Mouse (Mus musculus): Measurements from ENCODE around the gene B3galt1. TPM values are rescaled to one million over a fixed set of nuclear protein-coding genes. Genes with fewer than 3 reads are reported as not detected.

B3galt1 gene
- polyA plus RNA-seq, 1 experiment = 0.16 TPM

GRCm38 (mm10) chr2:67677697-67678096, 112.0 kb downstream of the B3galt1 start:
- Histone ChIP-seq H3K36me3 (ENCODE audit: control insufficient read depth, insufficient read depth, low read length) (no peaks in the 10 kb centered on the region), H3K4me3 (ENCODE audit: extremely low read depth, insufficient read depth, insufficient read length) (no peak overlapping the region), H3K4me1 (ENCODE audit: control insufficient read depth, insufficient read depth, insufficient read length) (no peaks in the 10 kb centered on the region), H3K27ac (ENCODE audit: insufficient read depth, low read length) (no peak overlapping the region), H3K27me3 (ENCODE audit: control insufficient read depth, insufficient read depth, low read length) (no peaks in the 10 kb centered on the region)
- 78% methylated on average over 4 of the region's 4 CpGs for WGBS
- DNase-seq (ENCODE audit: low read depth in 1 of 2, low spot score in 2 of 2) = no peak
- TF ChIP-seq POLR2A (IDR thresholded peaks at IDR 0.05; ENCODE audit: low read depth, low read length) (no peak), CTCF (IDR thresholded peaks at IDR 0.05; ENCODE audit: extremely low read depth, insufficient read depth, insufficient read length, insufficient replicate concordance) (no peak)

DNA sequence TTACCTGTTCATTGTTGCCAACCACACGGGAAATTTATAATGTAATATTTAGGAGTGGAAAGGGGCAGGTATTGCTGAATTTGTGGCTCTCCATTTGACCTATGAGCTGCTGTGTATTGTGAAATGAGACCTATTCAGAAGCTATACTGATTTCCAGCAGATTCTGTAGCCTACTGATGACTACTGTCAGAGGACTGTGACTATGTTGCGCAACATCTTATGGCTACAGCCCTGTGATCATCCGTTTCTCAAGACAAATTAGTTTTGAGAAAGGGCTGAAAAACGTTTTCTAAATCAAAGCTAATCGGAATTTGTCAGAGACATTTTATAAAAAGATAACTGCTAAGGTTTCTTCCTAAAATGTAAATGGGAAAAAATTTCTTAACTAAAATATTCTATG, 158.6 kb downstream of the B3galt1 start:
- no peak for DNase-seq (ENCODE audit: low read depth in 1 of 2, low spot score in 2 of 2)
- Histone ChIP-seq H3K4me1 (ENCODE audit: control insufficient read depth, insufficient read depth, insufficient read length) (no peaks in the 10 kb centered on the region), H3K4me3 (ENCODE audit: extremely low read depth, insufficient read depth, insufficient read length) (no peak overlapping the region), H3K27me3 (ENCODE audit: control insufficient read depth, insufficient read depth, low read length) (no peaks in the 10 kb centered on the region), H3K36me3 (ENCODE audit: control insufficient read depth, insufficient read depth, low read length) (no peaks in the 10 kb centered on the region), H3K27ac (ENCODE audit: insufficient read depth, low read length) (no peak overlapping the region)
- WGBS = 81% methylated on average over 5 of the region's 5 CpGs
- TF ChIP-seq CTCF (IDR thresholded peaks at IDR 0.05; ENCODE audit: extremely low read depth, insufficient read depth, insufficient read length, insufficient replicate concordance) (no peak), POLR2A (IDR thresholded peaks at IDR 0.05; ENCODE audit: low read depth, low read length) (no peak)

- WGBS = 89% methylated on average over 2 of the region's 2 CpGs
- DNase-seq (ENCODE audit: low read depth in 1 of 2, low spot score in 2 of 2) = no peak
Measured at GRCm38 (mm10) chr2:67730771-67731170, 165.1 kb downstream of the B3galt1 start.

DNA sequence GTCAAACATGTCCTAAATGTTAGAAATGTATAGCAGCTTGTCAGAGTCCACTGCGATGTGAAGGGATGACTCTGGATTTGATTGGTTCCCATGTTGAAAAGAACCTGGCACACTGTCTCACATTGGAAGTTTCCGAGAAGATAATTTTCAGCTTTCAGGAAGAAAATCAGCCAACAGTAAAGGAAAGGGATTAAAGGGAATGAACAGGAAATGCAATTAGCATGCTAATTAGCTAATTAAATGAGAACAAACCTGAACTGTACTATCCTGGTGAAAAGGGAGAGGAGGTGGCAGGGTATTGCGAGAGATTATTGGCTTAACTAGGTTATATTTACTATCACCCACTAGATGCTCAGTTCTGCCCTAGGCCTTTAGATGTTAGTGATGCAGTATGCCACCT, 185.9 kb downstream of the B3galt1 start:
- Histone ChIP-seq H3K27me3 (ENCODE audit: control insufficient read depth, insufficient read depth, low read length) (no peaks in the 10 kb centered on the region), H3K4me3 (ENCODE audit: extremely low read depth, insufficient read depth, insufficient read length) (no peak overlapping the region), H3K27ac (ENCODE audit: insufficient read depth, low read length) (no peak overlapping the region), H3K4me1 (ENCODE audit: control insufficient read depth, insufficient read depth, insufficient read length) (no peaks in the 10 kb centered on the region), H3K36me3 (ENCODE audit: control insufficient read depth, insufficient read depth, low read length) (no peaks in the 10 kb centered on the region)
- WGBS = 90% methylated on average over 3 of the region's 3 CpGs
- TF ChIP-seq POLR2A (IDR thresholded peaks at IDR 0.05; ENCODE audit: low read depth, low read length) (no peak), CTCF (IDR thresholded peaks at IDR 0.05; ENCODE audit: extremely low read depth, insufficient read depth, insufficient read length, insufficient replicate concordance) (no peak)
- no peak for DNase-seq (ENCODE audit: low read depth in 1 of 2, low spot score in 2 of 2)

More at GRCm38 (mm10) chr2:67730771-67731170, 165.1 kb downstream of the B3galt1 start:
- TF ChIP-seq POLR2A (IDR thresholded peaks at IDR 0.05; ENCODE audit: low read depth, low read length) (no peak), CTCF (IDR thresholded peaks at IDR 0.05; ENCODE audit: extremely low read depth, insufficient read depth, insufficient read length, insufficient replicate concordance) (no peak)
- no peak overlapping the region for H3K27ac ChIP-seq (ENCODE audit: insufficient read depth, low read length)
- H3K4me3 ChIP-seq (ENCODE audit: extremely low read depth, insufficient read depth, insufficient read length) = no peak overlapping the region
- H3K36me3 ChIP-seq (ENCODE audit: control insufficient read depth, insufficient read depth, low read length) = no peaks in the 10 kb centered on the region
- no peaks in the 10 kb centered on the region for H3K4me1 ChIP-seq (ENCODE audit: control insufficient read depth, insufficient read depth, insufficient read length)
- H3K27me3 ChIP-seq (ENCODE audit: control insufficient read depth, insufficient read depth, low read length) = no peaks in the 10 kb centered on the region

- TF ChIP-seq POLR2A (IDR thresholded peaks at IDR 0.05; ENCODE audit: low read depth, low read length) (no peak), CTCF (IDR thresholded peaks at IDR 0.05; ENCODE audit: extremely low read depth, insufficient read depth, insufficient read length, insufficient replicate concordance) (no peak)
- H3K4me3 ChIP-seq (ENCODE audit: extremely low read depth, insufficient read depth, insufficient read length) = no peak overlapping the region
- no peaks in the 10 kb centered on the region for H3K36me3 ChIP-seq (ENCODE audit: control insufficient read depth, insufficient read depth, low read length)
- H3K4me1 ChIP-seq (ENCODE audit: control insufficient read depth, insufficient read depth, insufficient read length) = no peaks in the 10 kb centered on the region
- WGBS = 80% methylated on average over 6 of the region's 6 CpGs
- no peak overlapping the region for H3K27ac ChIP-seq (ENCODE audit: insufficient read depth, low read length)
- no peak for DNase-seq (ENCODE audit: low read depth in 1 of 2, low spot score in 2 of 2)
- H3K27me3 ChIP-seq (ENCODE audit: control insufficient read depth, insufficient read depth, low read length) = no peaks in the 10 kb centered on the region
Measured at GRCm38 (mm10) chr2:67756507-67756906, 190.8 kb downstream of the B3galt1 start.

- Histone ChIP-seq H3K36me3 (ENCODE audit: control insufficient read depth, insufficient read depth, low read length) (no peaks in the 10 kb centered on the region), H3K27me3 (ENCODE audit: control insufficient read depth, insufficient read depth, low read length) (no peaks in the 10 kb centered on the region), H3K4me1 (ENCODE audit: control insufficient read depth, insufficient read depth, insufficient read length) (no peaks in the 10 kb centered on the region), H3K27ac (ENCODE audit: insufficient read depth, low read length) (no peak overlapping the region), H3K4me3 (ENCODE audit: extremely low read depth, insufficient read depth, insufficient read length) (no peak overlapping the region)
- no peak for TF ChIP-seq CTCF (IDR thresholded peaks at IDR 0.05; ENCODE audit: extremely low read depth, insufficient read depth, insufficient read length, insufficient replicate concordance)
- TF ChIP-seq POLR2A (IDR thresholded peaks at IDR 0.05; ENCODE audit: low read depth, low read length) = no peak
- no peak for DNase-seq (ENCODE audit: low read depth in 1 of 2, low spot score in 2 of 2)
- 81% methylated on average over 3 of the region's 3 CpGs for WGBS
Measured at GRCm38 (mm10) chr2:67787536-67787935, 221.9 kb downstream of the B3galt1 start.

- no peaks in the 10 kb centered on the region for H3K27me3 ChIP-seq (ENCODE audit: control insufficient read depth, insufficient read depth, low read length)
- no peak for TF ChIP-seq CTCF (IDR thresholded peaks at IDR 0.05; ENCODE audit: extremely low read depth, insufficient read depth, insufficient read length, insufficient replicate concordance)
- TF ChIP-seq POLR2A (IDR thresholded peaks at IDR 0.05; ENCODE audit: low read depth, low read length) = no peak
- H3K4me3 ChIP-seq (ENCODE audit: extremely low read depth, insufficient read depth, insufficient read length) = no peak overlapping the region
- DNase-seq (ENCODE audit: low read depth in 1 of 2, low spot score in 2 of 2) = no peak
- H3K27ac ChIP-seq (ENCODE audit: insufficient read depth, low read length) = no peak overlapping the region
- 86% methylated on average over 4 of the region's 4 CpGs for WGBS
- no peaks in the 10 kb centered on the region for H3K4me1 ChIP-seq (ENCODE audit: control insufficient read depth, insufficient read depth, insufficient read length)
- no peaks in the 10 kb centered on the region for H3K36me3 ChIP-seq (ENCODE audit: control insufficient read depth, insufficient read depth, low read length)
Measured at GRCm38 (mm10) chr2:67797561-67797960, 231.9 kb downstream of the B3galt1 start.

All from spleen, adult 2 months (tissue).